Mouse (Mus musculus) neural tube, embryonic 12.5 days (tissue): ENCODE results near the gene Defb3. TPM values are rescaled to one million over a fixed set of nuclear protein-coding genes. Genes with fewer than 3 reads are reported as not detected.
"Not testable (repeated sequence)": the region's sequence is repeated elsewhere in the genome, so short reads cannot be mapped to it uniquely, and the experiment has no call there.

Experiments used
- ATAC-seq: fragments of 200-750 bp; cut with Nextera tagmentation; 2 replicates; pipeline ENCODE4 v1.8.0; 2017; ENCODE audit warnings: low read depth, mild to moderate bottlenecking, moderate TSS enrichment, moderate library complexity; ENCODE audit not compliant: low FRiP score
- H3K27ac ChIP-seq: fragments of 300-500 bp; sonication (generic); 2 replicates; pipeline ENCODE4 v1.5.1; 2016
- H3K27me3 ChIP-seq: fragments of 300-500 bp; sonication (generic); replicated peaks from 2 replicates; pipeline ENCODE4 v1.6.1; 2016; ENCODE audit warnings: mild to moderate bottlenecking
- H3K36me3 ChIP-seq: fragments of 300-500 bp; sonication (generic); 2 replicates; pipeline ENCODE4 v1.6.1; 2016; ENCODE audit warnings: mild to moderate bottlenecking
- H3K4me1 ChIP-seq: fragments of 300-500 bp; sonication (generic); 2 replicates; pipeline ENCODE4 v1.6.1; 2016
- H3K4me2 ChIP-seq: fragments of 300-500 bp; sonication (generic); replicated peaks from 2 replicates; pipeline ENCODE4 v1.6.1; 2016; ENCODE audit warnings: mild to moderate bottlenecking
- H3K4me3 ChIP-seq: fragments of 300-500 bp; sonication (generic); 2 replicates; pipeline ENCODE4 v1.5.1; 2016
- H3K9ac ChIP-seq: fragments of 300-500 bp; sonication (generic); 2 replicates; pipeline ENCODE4 v1.6.1; 2016; ENCODE audit warnings: mild to moderate bottlenecking
- H3K9me3 ChIP-seq: fragments of 300-500 bp; sonication (generic); 2 replicates; pipeline ENCODE4 v1.6.1; 2016; ENCODE audit warnings: mild to moderate bottlenecking
- WGBS: fragments of 180-500 bp; shearing (Covaris S2); methylation state at CpG from one replicate; pipeline ENCODE4 v1.1.7; 2016; 5-methylcytosine and 5-hydroxymethylcytosine counted together
- polyA plus RNA-seq: library from polyadenylated mRNA; unstranded; fragments of >200 nt; fragmentation: Nextera tagmentation; extraction: Ambion mirVana; gene quantifications from 2 replicates; pipeline ENCODE4 v1.2.1, GENCODE M21; 2016

The Defb3 gene
- not detected in 2 replicates for polyA plus RNA-seq

DNA sequence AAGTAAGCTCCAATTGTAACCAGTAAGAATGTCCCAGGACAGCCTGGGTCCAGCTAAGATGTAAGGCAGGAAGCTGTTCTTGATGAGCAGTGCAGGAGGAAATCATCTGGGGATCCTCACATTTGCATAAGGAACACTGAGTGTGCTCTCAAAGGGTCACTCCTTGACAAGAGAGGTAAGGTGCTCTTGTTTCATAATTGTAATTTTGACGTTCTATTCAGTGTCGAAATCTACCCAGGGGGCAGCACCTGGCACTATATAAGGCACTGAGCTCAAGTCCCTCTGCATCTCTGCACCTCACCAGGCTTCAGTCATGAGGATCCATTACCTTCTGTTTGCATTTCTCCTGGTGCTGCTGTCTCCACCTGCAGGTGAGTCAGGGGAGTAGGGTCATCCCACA lies at the start of gene Defb3:
TSS of gene Defb3 (plus strand) at position 301 of the 400 bp plus-strand sequence.
- H3K27ac ChIP-seq, H3K4me3 ChIP-seq, H3K4me1 ChIP-seq, H3K4me2 ChIP-seq, H3K9ac ChIP-seq, H3K9me3 ChIP-seq, H3K36me3 ChIP-seq, H3K27me3 ChIP-seq, ATAC-seq: not testable (repeated sequence)
- 53% methylated on average over 2 of the region's 2 CpGs for WGBS

DNA sequence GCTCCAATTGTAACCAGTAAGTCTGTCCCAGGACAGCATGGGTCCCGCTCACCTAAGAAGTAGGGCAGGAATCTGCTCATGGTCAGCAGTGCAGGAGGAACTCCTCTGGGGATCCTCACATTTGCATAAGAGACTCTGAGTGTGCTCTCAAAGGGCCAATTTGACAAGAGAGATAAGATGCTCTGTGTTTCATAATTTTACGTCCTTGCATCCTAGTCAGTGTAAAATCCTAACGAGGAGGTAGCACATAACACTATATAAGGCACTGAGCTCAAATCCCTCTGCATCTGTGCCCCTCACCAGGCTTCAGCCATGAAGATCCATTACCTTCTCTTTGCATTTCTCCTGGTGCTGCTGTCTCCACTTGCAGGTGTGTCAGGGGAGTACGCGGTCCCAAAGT lies 45.9 kb upstream of the Defb3 start, which contains the start of gene Defb5:
TSS of gene Defb5 (plus strand) at position 301 of the 400 bp plus-strand sequence.
- Histone ChIP-seq H3K36me3 (no peaks in the 10 kb centered on the region), H3K9me3 (0 out of 2 replicates have a peak, but pooled peaks cover 11% of the 10 kb centered on the region), H3K4me2 (no peak within 1 kb of the TSS), H3K4me3 (no peak within 1 kb of the TSS), H3K4me1 (no peaks in the 10 kb centered on the region), H3K9ac (no peak within 1 kb of the TSS), H3K27ac (no peak within 1 kb of the TSS), H3K27me3 (no peaks in the 10 kb centered on the region)
- WGBS = 91% methylated on average over 5 of the region's 5 CpGs
- ATAC-seq = no peak

DNA sequence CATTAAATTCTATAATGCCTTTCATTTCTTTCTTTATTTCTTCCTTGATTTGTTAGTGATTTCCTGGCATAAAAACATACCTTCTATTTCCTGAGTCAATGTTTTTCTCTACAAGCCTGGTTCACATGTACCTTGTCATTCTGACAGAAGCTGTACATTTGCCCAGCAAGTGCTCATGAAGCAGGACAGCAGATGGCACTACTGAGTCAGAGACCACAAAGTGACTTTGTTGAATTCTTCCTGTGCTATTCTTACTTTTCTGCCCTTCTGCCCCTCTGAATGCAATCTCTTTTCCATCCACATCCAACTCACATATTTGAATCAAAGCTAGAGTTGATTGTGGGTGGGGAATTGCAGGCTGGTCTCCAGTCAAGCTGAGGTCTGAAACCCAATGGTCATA lies 35.0 kb upstream of the Defb3 start:
- Histone ChIP-seq H3K27me3 (no peaks in the 10 kb centered on the region), H3K9ac (no peak overlapping the region), H3K4me3 (no peak overlapping the region), H3K4me2 (no peak overlapping the region), H3K27ac (no peak overlapping the region), H3K9me3 (peaks cover 3% of the 10 kb centered on the region; the same call in 1 of the 2 replicates), H3K36me3 (no peaks in the 10 kb centered on the region), H3K4me1 (no peaks in the 10 kb centered on the region)
- ATAC-seq = no peak

DNA sequence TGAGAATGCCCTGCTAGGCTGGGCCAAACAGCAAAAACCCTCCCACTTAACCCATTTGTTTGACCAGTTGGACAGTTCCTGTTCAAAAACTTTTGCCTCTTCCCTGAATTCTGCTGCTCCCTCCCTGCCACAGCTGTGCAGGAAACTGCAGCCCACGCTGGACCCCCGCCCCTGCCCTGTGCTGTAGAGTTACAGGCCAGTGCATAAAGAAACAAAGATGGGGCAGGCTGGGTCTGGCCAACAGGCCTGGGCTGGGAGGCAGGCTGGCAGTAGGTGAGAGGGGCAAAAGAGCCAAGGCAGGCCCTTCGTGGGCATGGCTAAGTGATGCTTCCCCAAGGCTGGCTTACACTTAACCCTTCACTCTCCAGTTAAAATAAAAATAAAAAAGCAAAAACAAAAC lies 33.5 kb upstream of the Defb3 start:
- H3K4me1 ChIP-seq = no peaks in the 10 kb centered on the region
- no peaks in the 10 kb centered on the region for H3K27me3 ChIP-seq
- 47% methylated on average over 3 of the region's 3 CpGs for WGBS
- no peak overlapping the region for H3K27ac ChIP-seq
- H3K9me3 ChIP-seq = peaks cover 3% of the 10 kb centered on the region; the same call in 1 of the 2 replicates
- no peak overlapping the region for H3K9ac ChIP-seq
- H3K36me3 ChIP-seq = no peaks in the 10 kb centered on the region
- no peak overlapping the region for H3K4me2 ChIP-seq
- no peak overlapping the region for H3K4me3 ChIP-seq
- no peak for ATAC-seq

DNA sequence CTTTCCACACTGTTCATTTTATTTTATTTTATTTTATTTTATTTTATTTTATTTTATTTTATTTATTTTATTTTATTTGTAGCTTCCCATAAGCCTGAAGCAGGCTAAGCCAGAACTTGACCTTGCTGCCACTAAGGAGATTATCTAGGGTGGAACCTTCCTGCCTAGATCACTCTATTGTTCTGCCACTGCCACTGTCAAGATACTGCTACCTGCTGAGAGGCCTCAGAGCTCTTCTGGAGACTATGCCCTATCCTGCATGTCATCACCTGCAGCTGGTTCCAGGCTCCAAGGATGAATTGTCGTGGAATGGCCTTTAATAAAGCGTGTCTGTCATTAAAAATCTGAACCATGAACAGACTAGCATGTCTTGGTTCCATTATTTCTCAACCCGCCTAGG lies 5.2 kb downstream of the Defb3 start:
- H3K27ac ChIP-seq, H3K4me1 ChIP-seq, H3K9me3 ChIP-seq, H3K9ac ChIP-seq, H3K4me3 ChIP-seq, H3K4me2 ChIP-seq, H3K27me3 ChIP-seq, H3K36me3 ChIP-seq, ATAC-seq: not testable (repeated sequence)
- 68% methylated on average over 3 of the region's 3 CpGs for WGBS

DNA sequence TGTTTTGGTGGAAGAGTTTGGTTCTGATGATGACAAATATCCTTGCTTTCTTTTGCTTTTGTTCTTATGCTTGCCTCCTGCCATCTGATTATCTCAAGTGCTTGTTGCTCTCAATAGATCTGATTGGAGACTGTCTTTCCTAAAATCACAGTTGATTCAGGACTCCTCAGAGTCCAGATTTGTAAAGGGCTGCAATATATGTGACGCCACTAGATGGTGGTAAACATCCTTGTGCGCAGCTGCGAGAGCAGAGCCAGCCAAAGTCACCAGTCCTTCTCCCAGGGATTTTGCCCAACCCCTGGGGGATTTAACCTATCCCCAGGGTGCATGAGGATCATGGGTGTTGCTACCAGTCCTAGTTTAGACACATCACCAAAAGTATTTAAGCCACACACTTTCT lies 38.7 kb downstream of the Defb3 start:
- H3K27me3 ChIP-seq = no peaks in the 10 kb centered on the region

More for the DNA sequence above, 38.7 kb downstream of the Defb3 start:
- Histone ChIP-seq H3K9me3 (no peaks in the 10 kb centered on the region; the same call in 1 of the 2 replicates), H3K4me2 (no peak overlapping the region), H3K4me3 (no peak overlapping the region), H3K4me1 (no peaks in the 10 kb centered on the region), H3K27ac (no peak overlapping the region), H3K9ac (no peak overlapping the region), H3K36me3 (no peaks in the 10 kb centered on the region)
- WGBS = 10% methylated on average over 3 of the region's 3 CpGs
- no peak for ATAC-seq

Other genes starting within 250 kb of the Defb3 start
- gene Defb39, start 228.6 kb upstream of the Defb3 start, polyA plus RNA-seq = not detected in 2 replicates
- not detected in 2 replicates for gene Defb12, start 178.5 kb upstream of the Defb3 start, polyA plus RNA-seq
- not detected in 2 replicates for gene Defb34, start 169.6 kb upstream of the Defb3 start, polyA plus RNA-seq
- gene Gm45826, start 152.6 kb upstream of the Defb3 start, polyA plus RNA-seq = not detected in 2 replicates
- gene Defb14, start 99.0 kb upstream of the Defb3 start, polyA plus RNA-seq = not detected in 2 replicates
- not detected in 2 replicates for gene Defb4, start 94.7 kb upstream of the Defb3 start, polyA plus RNA-seq
- gene Defb6, start 67.9 kb upstream of the Defb3 start, polyA plus RNA-seq = not detected in 2 replicates
- gene Defb46, start 53.4 kb upstream of the Defb3 start, polyA plus RNA-seq = not detected in 2 replicates
- gene Defb5, start 45.8 kb upstream of the Defb3 start, polyA plus RNA-seq = not detected in 2 replicates
- gene Defb8, start 154.2 kb downstream of the Defb3 start, polyA plus RNA-seq = not detected in 2 replicates
- not detected in 2 replicates for gene Defb7, start 201.7 kb downstream of the Defb3 start, polyA plus RNA-seq